Mouse (Mus musculus): Measurements from ENCODE around the gene Ddn.

The Ddn gene

GRCm38 (mm10) chr15:98772511-98773211, 36.6 kb downstream of the Ddn start:
- no peak for DNase-seq (ENCODE audit: low spot score)

- no peak for DNase-seq (ENCODE audit: low spot score)
Observed at GRCm38 (mm10) chr15:98771813-98772425, 37.4 kb downstream of the Ddn start.

DNA sequence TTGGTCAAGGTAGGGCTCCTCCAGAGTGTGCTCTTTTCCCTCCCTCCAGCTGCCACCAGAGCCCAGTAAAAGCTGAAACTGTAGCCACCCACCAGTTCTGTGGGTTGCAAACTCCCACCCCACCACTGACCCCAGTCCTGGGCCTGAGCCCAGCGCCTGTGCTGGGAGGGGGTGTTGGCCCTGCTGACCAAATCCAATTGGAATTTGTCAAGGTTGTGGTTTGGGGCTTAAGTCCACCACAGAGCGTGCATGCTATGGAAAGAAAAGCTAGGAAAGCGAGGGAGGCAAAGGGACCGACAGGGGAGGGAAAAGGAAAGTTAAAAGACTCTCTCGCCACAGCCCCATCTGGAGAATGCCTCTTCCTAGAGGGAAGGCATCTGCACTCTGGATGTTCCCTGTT, 41.0 kb downstream of the Ddn start:
- DNase-seq (ENCODE audit: low spot score), result no peak

- DNase-seq (ENCODE audit: low spot score), result no peak
Observed at GRCm38 (mm10) chr15:98765929-98766328, 43.4 kb downstream of the Ddn start.

- DNase-seq (ENCODE audit: low spot score), result peak; percentile 92
Observed at GRCm38 (mm10) chr15:98762670-98763529, 46.4 kb downstream of the Ddn start, which contains the start of gene Arf3. Arf3 (minus strand) TSS chr15:98763214.

- peak; percentile 66 for DNase-seq (ENCODE audit: low spot score)
Observed at GRCm38 (mm10) chr15:98762201-98762621, 47.1 kb downstream of the Ddn start.

DNA sequence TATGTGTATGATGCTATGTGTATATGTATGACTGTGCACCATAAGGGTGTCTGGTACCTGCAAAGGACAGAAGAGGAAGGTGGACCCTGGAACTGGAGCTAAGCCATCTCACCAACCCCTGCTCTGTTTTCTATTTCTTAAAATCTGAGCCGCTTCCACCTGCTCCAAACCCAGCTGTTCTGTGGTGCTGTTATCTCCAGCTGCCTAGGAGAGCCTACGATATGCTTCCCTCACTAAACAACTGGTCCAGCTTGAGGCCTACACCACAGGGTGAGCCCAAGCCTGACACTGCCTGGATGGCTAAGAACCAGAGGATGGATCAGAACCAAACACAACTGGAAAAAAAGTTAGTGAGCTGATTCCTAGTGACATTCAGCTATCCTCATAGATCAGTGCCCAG, 55.2 kb downstream of the Ddn start:
- DNase-seq (ENCODE audit: low spot score), result no peak

Data from left cerebral cortex, adult 11 months (tissue).